Comparison of ENCODE assay signal across 8 mouse cellular contexts in the genomic region with DNA sequence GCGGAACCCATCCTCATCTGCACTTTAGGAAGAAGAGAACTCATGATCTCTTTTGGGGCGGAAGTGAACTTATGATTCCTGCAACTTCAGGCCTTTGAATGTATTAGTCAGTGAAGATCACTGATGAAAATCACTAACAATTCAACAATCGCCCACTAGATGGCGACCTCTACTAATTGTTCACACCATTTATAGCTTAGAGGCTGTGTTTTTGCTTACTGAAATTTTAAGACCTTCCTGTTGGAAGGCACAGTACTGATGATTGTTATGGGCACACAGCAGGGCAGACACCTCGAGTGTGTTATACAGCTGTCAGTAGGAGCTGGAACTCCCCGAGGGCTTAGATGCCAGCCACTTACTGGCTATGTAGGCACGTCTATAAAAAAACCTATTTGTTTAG. TPM values are rescaled to one million over a fixed set of nuclear protein-coding genes. Genes with fewer than 3 reads are reported as not detected.
DNase-seq lines count a peak whose midpoint lies in the region; ATAC-seq and TF ChIP-seq lines count a peak whose summit lies in the region.

No protein-coding gene starts in this region.

- 14% methylated on average over 7 of the region's 7 CpGs for WGBS in heart, postnatal 0 days
- 18% methylated on average over 7 of the region's 7 CpGs for WGBS in liver, embryonic 13.5 days (ENCODE audit: insufficient replicate concordance)
- WGBS in neural tube, embryonic 12.5 days = 14% methylated on average over 7 of the region's 7 CpGs

- no peaks in the 10 kb centered on the region for H3K36me3 ChIP-seq in E14TG2a.4 (ENCODE audit: insufficient read depth, low read length)
- H3K36me3 ChIP-seq in heart, postnatal 0 days (replicated peaks; ENCODE audit: control insufficient read depth, insufficient read depth, low read length) = no peaks in the 10 kb centered on the region
- H3K36me3 ChIP-seq in liver, embryonic 13.5 days = no peaks in the 10 kb centered on the region
- H3K36me3 ChIP-seq in neural tube, embryonic 12.5 days = no peaks in the 10 kb centered on the region

- no peak overlapping the region for H3K27ac ChIP-seq in heart, postnatal 0 days (ENCODE audit: low read depth)
- H3K27ac ChIP-seq in liver, embryonic 13.5 days = no peak overlapping the region
- H3K27ac ChIP-seq in neural tube, embryonic 12.5 days = no peak overlapping the region

- peak; percentile 44 for ATAC-seq in heart, postnatal 0 days (ENCODE audit: insufficient read depth, low read depth)
- ATAC-seq in liver, embryonic 13.5 days (ENCODE audit: low read depth) = peak; percentile 51; the same call in 1 of the 2 replicates
- peak; percentile 80 for ATAC-seq in neural tube, embryonic 12.5 days (ENCODE audit: low FRiP score, low read depth)

- TF ChIP-seq EP300 in heart, postnatal 0 days (IDR thresholded peaks at IDR 0.05; ENCODE audit: low read depth) = no peak

- H3K4me1 ChIP-seq in E14TG2a.4 (replicated peaks; ENCODE audit: low read depth, low read length) = peaks cover 3% of the 10 kb centered on the region; the same call in 1 of the 2 replicates
- H3K4me1 ChIP-seq in heart, postnatal 0 days (ENCODE audit: control insufficient read depth, insufficient read depth) = no peaks in the 10 kb centered on the region
- H3K4me1 ChIP-seq in liver, embryonic 13.5 days (replicated peaks) = peaks cover 4% of the 10 kb centered on the region; the same call in 1 of the 2 replicates
- no peaks in the 10 kb centered on the region for H3K4me1 ChIP-seq in neural tube, embryonic 12.5 days

- TF ChIP-seq CTCF in E14TG2a.4 (conservative IDR thresholded peaks at IDR 0.05; ENCODE audit: low read length) = peak; percentile 53
- peak; percentile 75 for TF ChIP-seq CTCF in heart, postnatal 0 days (IDR thresholded peaks at IDR 0.05; ENCODE audit: low read depth)

- no peaks in the 10 kb centered on the region for H3K9me3 ChIP-seq in E14TG2a.4 (ENCODE audit: low read length)
- no peaks in the 10 kb centered on the region for H3K9me3 ChIP-seq in heart, postnatal 0 days (replicated peaks; ENCODE audit: control insufficient read depth, low read length)
- H3K9me3 ChIP-seq in liver, embryonic 13.5 days (replicated peaks) = no peaks in the 10 kb centered on the region
- H3K9me3 ChIP-seq in neural tube, embryonic 12.5 days = no peaks in the 10 kb centered on the region

- H3K4me3 ChIP-seq in E14TG2a.4 (replicated peaks; ENCODE audit: low read length) = no peak overlapping the region
- no peak overlapping the region for H3K4me3 ChIP-seq in heart, postnatal 0 days (ENCODE audit: low read depth, low read length)
- no peak overlapping the region for H3K4me3 ChIP-seq in liver, embryonic 13.5 days (replicated peaks)
- H3K4me3 ChIP-seq in neural tube, embryonic 12.5 days = no peak overlapping the region

- DNase-seq in adrenal gland, adult 2 months = peak; percentile 44
- peak; percentile 78 for DNase-seq in embryo, embryonic 11 days
- DNase-seq in heart, postnatal 0 days (ENCODE audit: low spot score) = peak; percentile 40
- peak; percentile 83 for DNase-seq in kidney, postnatal 10 days
- DNase-seq in liver, embryonic 13.5 days = peak; percentile 14
- DNase-seq in thymus, postnatal 14 days = peak; percentile 56

- no peaks in the 10 kb centered on the region for H3K27me3 ChIP-seq in E14TG2a.4 (ENCODE audit: insufficient read depth, low read length)
- no peaks in the 10 kb centered on the region for H3K27me3 ChIP-seq in heart, postnatal 0 days (ENCODE audit: control insufficient read depth, insufficient read depth, low read length)
- no peaks in the 10 kb centered on the region for H3K27me3 ChIP-seq in liver, embryonic 13.5 days
- H3K27me3 ChIP-seq in neural tube, embryonic 12.5 days (replicated peaks) = no peaks in the 10 kb centered on the region

- H3K9ac ChIP-seq in heart, postnatal 0 days (replicated peaks; ENCODE audit: low read depth, low read length) = no peak overlapping the region
- no peak overlapping the region for H3K9ac ChIP-seq in liver, embryonic 13.5 days
- H3K9ac ChIP-seq in neural tube, embryonic 12.5 days = no peak overlapping the region

- no peak overlapping the region for H3K4me2 ChIP-seq in heart, postnatal 0 days (ENCODE audit: low read depth, low read length)
- no peak overlapping the region for H3K4me2 ChIP-seq in liver, embryonic 13.5 days
- H3K4me2 ChIP-seq in neural tube, embryonic 12.5 days (replicated peaks) = no peak overlapping the region

RNA-seq across cellular contexts. Expression of a gene that starts 6.5 kb away (rescaled TPM):
- total RNA-seq in adrenal gland, adult 2 months (2021) = 1 to 10 TPM; 1.8 to 5.1 TPM
- polyA plus RNA-seq in adrenal gland, adult 2 months (2012; rRNA removed) = 1.9 and 2.7 TPM in 2 replicates
- total RNA-seq in heart, postnatal 0 days (2014; rRNA removed; ENCODE audit: low replicate concordance) = 5.3 and 6.1 TPM in 2 replicates
- polyA plus RNA-seq in heart, postnatal 0 days (2015; fragmentation: Nextera tagmentation; extraction: Ambion mirVana) = 8.9 and 9.2 TPM in 2 replicates
- 2.0 and 2.8 TPM in 2 replicates for polyA plus RNA-seq in liver, embryonic 13.5 days (2015; fragmentation: Nextera tagmentation; extraction: Ambion mirVana)
- polyA plus RNA-seq in neural tube, embryonic 12.5 days (2016; fragmentation: Nextera tagmentation; extraction: Ambion mirVana) = 2.1 and 2.2 TPM in 2 replicates

RNA-seq across cellular contexts. Expression of a gene that starts 38.9 kb away (rescaled TPM):
- under 1 TPM; 0.32 to 0.62 TPM for total RNA-seq in adrenal gland, adult 2 months (2021)
- 0.08 TPM in 1 of 2 replicates, not detected in the other for polyA plus RNA-seq in adrenal gland, adult 2 months (2012; rRNA removed)
- 0.84 TPM in 1 of 2 replicates, not detected in the other for total RNA-seq in heart, postnatal 0 days (2014; rRNA removed; ENCODE audit: low replicate concordance)
- 0.07 TPM in 1 of 2 replicates, not detected in the other for polyA plus RNA-seq in heart, postnatal 0 days (2015; fragmentation: Nextera tagmentation; extraction: Ambion mirVana)
- polyA plus RNA-seq in liver, embryonic 13.5 days (2015; fragmentation: Nextera tagmentation; extraction: Ambion mirVana) = 0.13 and 0.16 TPM in 2 replicates
- polyA plus RNA-seq in neural tube, embryonic 12.5 days (2016; fragmentation: Nextera tagmentation; extraction: Ambion mirVana) = 0.38 and 0.61 TPM in 2 replicates

RNA-seq across cellular contexts. Expression of a gene that starts 48.8 kb away (rescaled TPM):
- total RNA-seq in adrenal gland, adult 2 months (2021) = 10 to 100 TPM; 21.0 to 21.2 TPM
- 7.1 and 7.7 TPM in 2 replicates for polyA plus RNA-seq in adrenal gland, adult 2 months (2012; rRNA removed)
- 66.2 and 71.2 TPM in 2 replicates for total RNA-seq in heart, postnatal 0 days (2014; rRNA removed; ENCODE audit: low replicate concordance)
- polyA plus RNA-seq in heart, postnatal 0 days (2015; fragmentation: Nextera tagmentation; extraction: Ambion mirVana) = 23.9 and 25.9 TPM in 2 replicates
- polyA plus RNA-seq in liver, embryonic 13.5 days (2015; fragmentation: Nextera tagmentation; extraction: Ambion mirVana) = 2.4 and 2.5 TPM in 2 replicates
- 5.3 and 5.9 TPM in 2 replicates for polyA plus RNA-seq in neural tube, embryonic 12.5 days (2016; fragmentation: Nextera tagmentation; extraction: Ambion mirVana)

Comparison
In these comparisons a context has a peak if more than half of its experiments do, and no peak if none do; other contexts are left out.
1. DNase-seq: peak in every context shown above with its lines; median percentile 83 in kidney, postnatal 10 days; 78 in embryo, embryonic 11 days; 56 in thymus, postnatal 14 days; 44 in adrenal gland, adult 2 months; 40 in heart, postnatal 0 days; 14 in liver, embryonic 13.5 days.